Mouse (Mus musculus): ENCODE measurements around the gene C1d. TPM values are rescaled to one million over a fixed set of nuclear protein-coding genes. Genes with fewer than 3 reads are reported as not detected.

C1d gene
- polyA plus RNA-seq, 1 experiment from 2014 or later, result 114 TPM

- 81% methylated on average over 8 of the region's 8 CpGs for WGBS
- Histone ChIP-seq H3K9ac (ENCODE audit: low read length) (no peak overlapping the region), H3K4me3 (ENCODE audit: low read depth, low read length) (no peak overlapping the region), H3K27me3 (ENCODE audit: control insufficient read depth, insufficient read depth, low read length) (no peaks in the 10 kb centered on the region), H3K9me3 (ENCODE audit: control insufficient read depth, low read length) (no peaks in the 10 kb centered on the region), H3K27ac (ENCODE audit: low read depth, low read length) (no peak overlapping the region), H3K36me3 (ENCODE audit: control insufficient read depth, insufficient read depth, low read length) (no peaks in the 10 kb centered on the region), H3K4me1 (ENCODE audit: control insufficient read depth, insufficient read depth, low read length) (no peaks in the 10 kb centered on the region), H3K4me2 (ENCODE audit: low read depth) (no peak overlapping the region)
- no peak for DNase-seq (ENCODE audit: low spot score)
- no peak for ATAC-seq (ENCODE audit: insufficient read depth, low FRiP score, low TSS enrichment)
Measured at GRCm38 (mm10) chr11:17306007-17306891, 48.9 kb downstream of the C1d start.

- no peak overlapping the region for H3K4me3 ChIP-seq (ENCODE audit: low read depth, low read length)
- no peak overlapping the region for H3K9ac ChIP-seq (ENCODE audit: low read length)
- no peaks in the 10 kb centered on the region for H3K9me3 ChIP-seq (ENCODE audit: control insufficient read depth, low read length)
- no peak overlapping the region for H3K4me2 ChIP-seq (ENCODE audit: low read depth)
- H3K4me1 ChIP-seq (ENCODE audit: control insufficient read depth, insufficient read depth, low read length), result no peaks in the 10 kb centered on the region
- DNase-seq (ENCODE audit: low spot score) (no peak), ATAC-seq (ENCODE audit: insufficient read depth, low FRiP score, low TSS enrichment) (no peak)
- H3K27ac ChIP-seq (ENCODE audit: low read depth, low read length), result no peak overlapping the region
- no peaks in the 10 kb centered on the region for H3K36me3 ChIP-seq (ENCODE audit: control insufficient read depth, insufficient read depth, low read length)
- no peaks in the 10 kb centered on the region for H3K27me3 ChIP-seq (ENCODE audit: control insufficient read depth, insufficient read depth, low read length)
Measured at GRCm38 (mm10) chr11:17307457-17307856, 50.1 kb downstream of the C1d start.

Other genes with a start within 250 kb of the C1d start
- gene Cnrip1, start 206.0 kb upstream of the C1d start, polyA plus RNA-seq (2014; fragmentation: Nextera tagmentation; extraction: Ambion mirVana), result 24.7 and 29.4 TPM in 2 replicates
- 5.5 and 7.7 TPM in 2 replicates for gene Plek, start 205.2 kb upstream of the C1d start, polyA plus RNA-seq (2014; fragmentation: Nextera tagmentation; extraction: Ambion mirVana)
- gene Ppp3r1, start 98.3 kb upstream of the C1d start, polyA plus RNA-seq (2014; fragmentation: Nextera tagmentation; extraction: Ambion mirVana), result 115 and 118 TPM in 2 replicates
- gene Wdr92, start 75.5 kb upstream of the C1d start, polyA plus RNA-seq (2014; fragmentation: Nextera tagmentation; extraction: Ambion mirVana), result 30.5 and 32.7 TPM in 2 replicates
- gene Pno1, start 46.0 kb upstream of the C1d start, polyA plus RNA-seq (2014; fragmentation: Nextera tagmentation; extraction: Ambion mirVana), result 90.5 and 96.5 TPM in 2 replicates

All from neural tube, embryonic 11.5 days (tissue).